Mouse (Mus musculus): ENCODE measurements around the gene Mrpl10. TPM values are rescaled to one million over a fixed set of nuclear protein-coding genes. Genes with fewer than 3 reads are reported as not detected.

Gene Mrpl10
- total RNA-seq, 2 experiments from 2014 or later = 128 to 134 TPM

GRCm38 (mm10) chr11:97025721-97026344 lies 15.5 kb upstream of the Mrpl10 start:
- DNase-seq (ENCODE audit: low spot score in 2 of 2) = peak; percentile 77 to 84

DNA sequence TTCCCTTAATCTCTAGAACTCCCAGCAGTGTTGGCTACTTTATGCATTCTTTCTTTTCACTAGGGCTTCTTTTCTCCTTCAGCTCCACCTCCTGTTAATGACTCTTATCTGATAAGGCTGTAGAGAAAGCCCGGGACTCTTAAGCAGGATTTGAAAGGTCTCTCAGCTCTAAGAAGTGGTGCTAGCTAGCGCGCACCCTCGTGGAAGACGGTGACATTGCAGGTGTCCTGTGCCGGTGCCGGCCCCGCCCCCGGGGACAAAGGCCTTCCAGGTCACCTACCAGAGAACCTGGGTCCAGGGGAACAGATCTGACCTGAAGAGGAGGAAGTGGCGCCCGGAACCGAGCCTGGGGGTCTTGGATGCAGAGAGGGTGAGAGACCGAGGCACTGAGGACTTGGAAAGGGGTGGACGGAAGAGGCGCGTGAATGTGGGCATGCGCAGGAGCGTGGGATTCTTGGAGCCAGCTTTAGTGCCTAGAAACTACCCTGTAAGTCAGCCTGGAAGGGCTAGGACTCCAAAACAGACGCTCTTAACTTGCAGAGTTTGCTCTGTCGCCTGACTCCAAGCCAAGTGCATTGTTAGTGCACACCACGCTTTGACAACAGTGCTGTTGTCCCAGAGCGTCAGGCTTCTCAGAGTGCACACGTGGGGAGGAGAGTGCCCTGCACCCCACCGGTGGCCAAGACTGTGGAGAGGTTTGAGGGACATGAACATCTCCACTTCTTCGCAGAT lies 11.5 kb upstream of the Mrpl10 start, which contains the start of gene Scrn2:
TSS of gene Scrn2 (plus strand) at position 253 of the 732 bp plus-strand sequence.
- DNase-seq (ENCODE audit: low spot score in 2 of 2) = peak; percentile 85

- DNase-seq (ENCODE audit: low spot score in 2 of 2) = no peak
Observed at GRCm38 (mm10) chr11:97030426-97030825, 10.9 kb upstream of the Mrpl10 start.

DNA sequence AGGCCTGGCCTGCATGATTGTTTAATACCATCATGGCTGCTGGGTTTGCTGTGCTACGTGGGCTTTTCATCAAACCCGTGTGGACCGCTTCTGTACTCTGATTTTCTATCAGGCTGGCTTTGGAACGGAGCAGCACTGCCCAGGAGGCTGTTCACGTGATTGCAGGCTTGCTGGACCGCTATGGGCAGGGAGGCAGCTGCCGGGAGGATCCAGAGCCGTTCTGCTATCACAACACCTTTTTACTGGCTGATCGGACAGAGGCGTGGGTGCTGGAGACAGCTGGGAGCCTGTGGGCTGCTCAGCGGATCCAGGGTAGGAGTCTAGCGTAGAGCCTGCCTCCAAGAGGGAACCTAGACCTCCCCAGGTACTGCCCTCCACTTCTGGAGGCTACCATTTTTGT lies 9.4 kb upstream of the Mrpl10 start:
- DNase-seq (ENCODE audit: low spot score in 2 of 2) = no peak

DNA sequence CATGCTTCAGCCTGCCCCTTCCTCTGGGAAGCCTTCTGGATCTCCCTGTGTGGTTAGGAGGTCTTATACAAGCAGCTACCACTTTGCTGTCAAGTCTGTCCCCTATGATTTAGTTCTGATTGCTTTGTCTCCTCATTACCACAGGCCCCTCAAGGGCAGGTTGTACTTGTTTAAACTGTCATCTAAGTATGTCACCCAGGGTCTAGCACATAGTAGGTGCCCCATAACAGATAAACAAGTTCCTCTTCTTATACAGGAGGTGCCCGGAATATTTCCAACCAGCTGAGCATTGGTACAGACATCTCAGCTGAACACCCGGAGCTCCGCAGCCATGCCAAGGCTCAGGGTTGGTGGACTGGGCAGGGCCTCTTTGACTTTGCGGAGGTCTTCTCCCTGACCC lies 8.9 kb upstream of the Mrpl10 start:
- no peak for DNase-seq (ENCODE audit: low spot score in 2 of 2)

DNA sequence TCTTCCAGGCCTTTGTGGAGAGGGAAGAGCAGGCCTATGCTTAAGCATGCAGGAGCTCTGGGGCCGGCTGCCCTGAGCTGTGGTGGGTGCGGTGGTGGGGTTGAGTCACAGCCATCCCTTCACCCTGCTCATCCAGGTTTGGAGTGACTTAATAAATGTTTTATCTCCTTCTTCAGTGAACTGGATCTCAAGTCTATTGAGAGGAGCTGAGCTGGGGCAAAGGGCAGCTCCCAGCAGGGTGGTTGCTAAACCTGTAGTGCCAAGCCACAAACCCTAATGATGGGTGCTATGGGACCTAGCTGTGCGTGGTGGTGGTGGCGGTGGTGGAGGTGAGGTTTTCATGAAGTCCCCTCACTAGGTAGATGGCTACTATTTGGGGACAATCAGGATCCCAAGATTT lies 7.6 kb upstream of the Mrpl10 start:
- no peak for DNase-seq (ENCODE audit: low spot score in 2 of 2)

- DNase-seq (ENCODE audit: low spot score in 2 of 2) = no peak
Observed at GRCm38 (mm10) chr11:97036141-97036540, 5.2 kb upstream of the Mrpl10 start.

GRCm38 (mm10) chr11:97038881-97039280 lies 2.5 kb upstream of the Mrpl10 start:
- DNase-seq (ENCODE audit: low spot score in 2 of 2) = no peak

DNA sequence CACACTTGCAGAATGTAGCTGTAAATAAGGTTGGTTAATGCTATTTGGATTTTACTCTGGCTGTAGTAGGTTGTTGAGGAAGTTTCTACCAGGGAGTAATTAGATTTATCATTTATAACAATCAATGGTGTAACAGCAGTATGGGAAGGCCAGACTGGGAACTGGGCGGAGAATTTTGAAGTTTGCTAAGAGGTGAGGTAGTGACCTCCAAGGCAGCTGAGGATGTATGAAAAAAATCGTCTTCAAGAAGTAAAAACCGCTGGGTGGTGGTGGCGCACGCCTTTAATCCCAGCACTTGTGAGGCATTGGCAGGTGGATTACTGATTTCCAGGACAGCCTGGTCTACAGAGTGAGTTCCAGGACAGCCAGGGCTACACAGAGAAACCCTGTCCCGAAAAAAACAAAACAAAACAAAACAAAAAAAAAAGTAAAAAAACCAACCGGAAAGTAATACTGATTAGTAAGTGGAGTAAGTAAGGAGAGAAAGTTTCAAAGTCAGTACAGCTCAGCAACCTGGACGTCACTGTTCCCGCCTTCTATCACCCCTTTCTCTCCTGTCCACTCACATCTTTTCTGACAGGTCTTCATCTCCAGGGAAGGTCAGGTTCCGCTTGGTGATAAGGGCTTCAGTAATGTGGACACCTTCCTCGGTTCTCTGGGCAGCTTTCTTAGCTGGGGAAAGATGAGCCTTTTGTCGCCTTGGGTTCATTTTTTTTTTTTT lies 899 bp upstream of the Mrpl10 start:
- DNase-seq (ENCODE audit: low spot score in 2 of 2) = no peak

- DNase-seq (ENCODE audit: low spot score in 2 of 2) = no peak
Observed at GRCm38 (mm10) chr11:97044902-97045301, 3.5 kb downstream of the Mrpl10 start.

- DNase-seq (ENCODE audit: low spot score in 2 of 2) = no peak
Observed at GRCm38 (mm10) chr11:97045861-97046260, 4.5 kb downstream of the Mrpl10 start.

DNA sequence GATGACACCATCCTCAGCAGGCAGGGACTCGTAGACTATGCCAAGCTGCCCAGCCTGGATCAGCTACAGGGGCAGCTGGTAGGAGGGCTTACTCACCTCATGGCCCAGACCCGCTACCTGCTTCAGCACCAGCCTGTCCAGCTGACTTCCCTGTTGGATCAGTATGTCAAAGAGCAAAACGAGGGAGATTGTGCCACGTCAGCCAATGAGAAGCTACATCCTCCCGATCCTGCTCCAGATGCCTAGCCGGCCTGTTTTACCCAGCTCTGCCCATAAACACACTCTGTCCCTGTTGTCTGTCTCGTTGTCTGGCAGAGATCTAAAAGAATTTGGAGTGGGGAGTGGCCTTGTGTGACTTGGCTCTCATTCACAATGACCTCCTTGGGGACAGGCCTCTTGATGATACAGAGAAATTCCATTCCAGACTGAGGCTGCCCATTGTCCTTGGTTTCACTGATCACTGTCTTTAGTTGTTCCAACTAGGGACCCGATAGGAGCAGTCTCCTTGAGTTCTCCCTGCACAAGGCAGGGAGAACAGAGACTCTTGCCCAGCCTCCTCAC lies 6.8 kb downstream of the Mrpl10 start:
- DNase-seq (ENCODE audit: low spot score in 2 of 2) = peak in 1 of 2 experiments; percentile 41

GRCm38 (mm10) chr11:97049492-97050085 lies 8.2 kb downstream of the Mrpl10 start:
- DNase-seq (ENCODE audit: low spot score in 2 of 2) = no peak

DNA sequence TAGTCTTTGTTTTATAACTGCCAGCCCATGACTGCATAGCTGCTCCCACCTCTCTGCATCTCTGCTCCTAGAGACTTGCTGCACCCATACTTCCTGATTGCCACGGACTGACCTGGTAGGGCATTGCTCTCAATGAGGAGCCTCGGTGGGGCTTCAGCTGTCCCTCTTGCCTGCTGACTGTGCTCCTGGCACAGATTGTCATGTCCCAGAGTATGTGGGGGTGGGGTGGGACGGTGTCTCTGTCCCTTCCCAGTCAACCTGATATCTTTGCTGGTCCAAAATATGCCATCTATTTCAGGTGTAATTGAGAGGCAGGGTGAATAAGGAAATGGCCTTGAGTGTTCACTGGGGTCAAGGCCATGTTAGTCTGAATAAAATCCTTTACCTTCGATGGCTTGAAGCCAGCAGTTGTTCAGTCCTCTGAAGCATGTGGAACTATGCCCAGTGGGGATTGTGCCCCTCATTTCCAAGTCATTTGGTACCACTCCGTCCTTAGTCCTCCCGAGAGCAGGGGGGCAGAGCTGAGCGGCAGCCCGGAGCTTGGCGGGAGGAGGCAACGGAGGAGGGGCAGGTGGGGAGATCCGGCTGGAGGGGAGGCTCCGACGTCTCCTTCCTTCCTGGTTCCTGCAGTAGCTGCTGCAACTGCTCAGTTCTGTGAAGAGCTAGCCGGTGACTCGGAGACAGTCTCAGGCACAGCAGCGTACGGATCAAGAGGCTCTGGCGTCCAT lies 9.0 kb downstream of the Mrpl10 start, which contains the start of gene Osbpl7:
TSS of gene Osbpl7 (plus strand) at position 413 of the 728 bp plus-strand sequence.
- DNase-seq (ENCODE audit: low spot score in 2 of 2) = peak; percentile 52 to 67

DNA sequence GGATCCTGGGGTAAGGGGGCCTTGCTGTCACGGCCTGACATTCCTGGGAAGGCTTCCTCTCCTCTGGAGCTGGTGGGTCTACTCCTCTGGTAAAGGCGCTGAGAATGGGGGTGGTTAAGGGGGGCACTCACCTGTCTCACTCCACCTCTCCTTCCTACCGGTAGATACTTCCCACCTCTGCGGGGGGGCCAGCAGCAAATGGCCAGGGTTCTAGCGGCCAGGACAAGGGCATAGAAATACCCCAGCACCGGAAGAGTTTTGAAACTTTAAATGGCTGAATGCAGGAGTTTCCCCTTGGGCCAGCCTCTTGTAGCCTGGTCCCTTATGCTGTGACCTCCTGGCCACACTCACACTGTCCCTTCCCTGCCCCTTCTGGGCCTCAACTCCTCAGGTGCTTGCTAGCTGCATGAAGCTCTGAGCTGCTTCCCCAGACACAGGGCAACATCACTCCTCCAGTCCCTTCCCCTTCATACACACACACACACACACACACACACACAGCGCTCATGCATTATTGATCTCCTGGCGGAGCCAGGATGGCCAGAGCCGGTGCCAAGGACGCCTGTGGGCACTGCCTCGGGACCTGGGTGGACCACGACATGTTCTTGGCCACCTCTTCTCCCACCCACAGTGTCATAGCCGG lies 9.7 kb downstream of the Mrpl10 start:
- no peak for DNase-seq (ENCODE audit: low spot score in 2 of 2)

GRCm38 (mm10) chr11:97052219-97052646 lies 10.9 kb downstream of the Mrpl10 start:
- DNase-seq (ENCODE audit: low spot score in 2 of 2) = no peak

DNA sequence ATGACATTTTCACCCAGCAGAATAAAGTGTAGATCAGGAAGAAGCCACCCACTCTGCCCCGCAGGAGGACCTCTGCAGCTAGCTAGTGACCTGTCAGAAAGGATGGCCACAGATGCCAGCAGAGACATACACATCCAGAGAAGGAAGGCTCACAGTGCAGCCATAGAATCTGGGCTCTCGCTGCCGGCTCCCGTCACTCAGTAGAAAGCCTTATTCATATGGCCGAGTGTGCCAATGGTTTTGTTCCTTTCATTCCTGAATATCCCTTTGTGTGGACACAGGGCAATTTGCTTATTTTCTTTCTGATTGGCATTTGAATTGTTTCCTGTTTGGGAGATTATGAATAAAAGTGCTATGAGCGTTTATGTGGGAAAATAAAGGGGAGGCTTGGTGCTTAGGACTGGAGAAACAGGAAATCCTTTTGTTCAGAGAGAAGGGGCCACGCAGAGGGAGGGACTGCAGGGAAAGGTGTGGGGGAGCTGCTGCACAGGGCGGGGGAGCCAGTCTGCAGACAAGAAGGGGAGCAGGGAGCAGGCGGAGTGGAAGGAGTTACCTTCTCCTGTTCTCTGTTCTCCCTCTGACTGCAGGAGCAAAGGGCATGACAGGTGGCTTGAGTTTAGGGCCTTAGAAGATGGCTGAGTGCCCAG lies 22.0 kb downstream of the Mrpl10 start:
- no peak for DNase-seq (ENCODE audit: low spot score in 2 of 2)

GRCm38 (mm10) chr11:97063921-97064295 lies 22.5 kb downstream of the Mrpl10 start:
- DNase-seq (ENCODE audit: low spot score in 2 of 2) = no peak

DNA sequence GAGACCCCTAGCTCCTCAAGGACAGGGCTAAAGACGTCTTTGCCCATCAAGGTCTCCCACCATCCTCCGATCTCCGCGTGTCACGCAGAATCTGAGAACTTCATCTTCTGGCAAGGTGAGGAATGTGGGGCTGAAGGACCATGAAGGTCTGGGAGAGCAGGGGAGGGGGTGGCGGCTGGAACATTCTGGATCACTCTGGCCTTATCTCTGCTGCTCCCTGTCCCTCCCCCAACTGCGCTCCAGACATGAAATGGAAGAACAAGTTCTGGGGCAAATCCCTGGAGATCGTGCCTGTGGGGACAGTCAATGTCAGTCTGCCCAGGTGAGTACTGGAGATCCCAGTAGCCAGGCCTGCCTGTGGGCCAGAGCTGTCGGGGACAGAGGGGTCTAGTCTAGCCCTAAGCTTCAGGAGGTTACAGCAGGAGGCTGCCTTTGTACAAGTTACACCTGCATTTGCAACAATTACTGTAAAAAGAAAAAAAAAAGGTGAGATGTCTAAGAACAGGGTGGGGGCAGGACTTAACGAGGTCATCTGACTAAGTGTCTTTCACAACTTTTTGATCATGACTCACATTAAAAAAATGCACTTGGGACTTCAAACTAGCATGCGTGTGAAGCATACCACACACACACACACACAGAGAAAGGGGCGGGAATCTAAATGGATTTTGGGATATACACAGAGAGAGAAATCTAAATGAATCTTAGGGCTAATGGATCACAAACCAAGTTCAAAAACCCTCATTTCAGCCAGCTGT lies 24.4 kb downstream of the Mrpl10 start:
- no peak for DNase-seq (ENCODE audit: low spot score in 2 of 2)

Data from adrenal gland, adult 18-20 months (tissue).